Mouse (Mus musculus) cortical plate, adult 2 months (tissue): ENCODE results near the gene Slit1.

Experiments
- CTCF ChIP-seq: fragments of 200-500 bp; IDR thresholded peaks from 2 replicates; pipeline ENCODE4 v1.5.1; 2011; ENCODE audit warnings: mild to moderate bottlenecking, control low read depth, low read length; ENCODE audit not compliant: insufficient read depth; ENCODE audit errors: extremely low read depth
- POLR2A ChIP-seq: fragments of 200-500 bp; IDR thresholded peaks from 2 replicates; pipeline ENCODE4 v1.6.1; 2011; ENCODE audit warnings: mild to moderate bottlenecking, low read length, control low read depth; ENCODE audit not compliant: insufficient read depth; ENCODE audit errors: extremely low read depth

GRCm38 (mm10) chr19:41683951-41684350 is 59.5 kb downstream of the Slit1 start:
- no peak for TF ChIP-seq CTCF
- TF ChIP-seq POLR2A = no peak
